Mouse (Mus musculus): ENCODE data around the gene Lgals7. TPM values are rescaled to one million over a fixed set of nuclear protein-coding genes. Genes with fewer than 3 reads are reported as not detected.
"Not testable (repeated sequence)": the region's sequence is repeated elsewhere in the genome, so short reads cannot be mapped to it uniquely, and the experiment has no call there.

Lgals7 gene
- polyA plus RNA-seq, 2 experiments from 2014 or later, result 1.1 to 1.6 TPM

- no peak for ATAC-seq
Observed at GRCm38 (mm10) chr7:28879606-28880005, 16.0 kb downstream of the Lgals7 start.

GRCm38 (mm10) chr7:28880554-28880953 lies 16.9 kb downstream of the Lgals7 start:
- no peak for ATAC-seq

GRCm38 (mm10) chr7:28881199-28881598 lies 17.5 kb downstream of the Lgals7 start, which contains the start of gene Capn12:
Gene Capn12, plus strand, starts transcription at chr7:28881422.
- no peak for ATAC-seq

GRCm38 (mm10) chr7:28883039-28883438 lies 19.4 kb downstream of the Lgals7 start:
- no peak for ATAC-seq

- ATAC-seq, result not testable (repeated sequence)
Observed at GRCm38 (mm10) chr7:28883704-28884103, 20.1 kb downstream of the Lgals7 start.

- ATAC-seq, result no peak
Observed at GRCm38 (mm10) chr7:28886486-28886885, 22.8 kb downstream of the Lgals7 start.

- ATAC-seq, result no peak
Observed at GRCm38 (mm10) chr7:28888701-28889161, 25.1 kb downstream of the Lgals7 start.

GRCm38 (mm10) chr7:28892601-28893000 lies 28.9 kb downstream of the Lgals7 start:
- no peak for ATAC-seq

- ATAC-seq, result no peak
Observed at GRCm38 (mm10) chr7:28893643-28894265, 30.1 kb downstream of the Lgals7 start.

- no peak for ATAC-seq
Observed at GRCm38 (mm10) chr7:28894942-28895341, 31.3 kb downstream of the Lgals7 start.

GRCm38 (mm10) chr7:28897661-28898060 lies 34.0 kb downstream of the Lgals7 start:
- ATAC-seq, result no peak

GRCm38 (mm10) chr7:28899972-28900371 lies 36.3 kb downstream of the Lgals7 start:
- no peak for ATAC-seq

- ATAC-seq, result no peak
Observed at GRCm38 (mm10) chr7:28901311-28902125, 37.9 kb downstream of the Lgals7 start.

- ATAC-seq, result no peak
Observed at GRCm38 (mm10) chr7:28902180-28902579, 38.5 kb downstream of the Lgals7 start.

GRCm38 (mm10) chr7:28902809-28903208 lies 39.2 kb downstream of the Lgals7 start:
- ATAC-seq, result no peak

- no peak for ATAC-seq
Observed at GRCm38 (mm10) chr7:28903778-28904177, 40.1 kb downstream of the Lgals7 start.

- ATAC-seq, result no peak
Observed at GRCm38 (mm10) chr7:28907195-28907594, 43.5 kb downstream of the Lgals7 start.

GRCm38 (mm10) chr7:28911632-28912031 lies 48.0 kb downstream of the Lgals7 start:
- no peak for ATAC-seq

GRCm38 (mm10) chr7:28913171-28913570 lies 49.5 kb downstream of the Lgals7 start:
- ATAC-seq, result no peak
